Mouse (Mus musculus): ENCODE measurements around the gene Slc25a3.

Slc25a3 gene

GRCm38 (mm10) chr10:91123828-91124822 is at the start of gene Slc25a3:
Gene Slc25a3 (minus strand): TSS chr10:91124059.
- peak; percentile 99 for DNase-seq

- no peak for DNase-seq
Observed at GRCm38 (mm10) chr10:91172329-91173100, 48.7 kb upstream of the Slc25a3 start.

GRCm38 (mm10) chr10:91171455-91172328 is 47.8 kb upstream of the Slc25a3 start:
- peak; percentile 96 for DNase-seq

- DNase-seq, result no peak
Observed at GRCm38 (mm10) chr10:91171041-91171440, 47.2 kb upstream of the Slc25a3 start.

GRCm38 (mm10) chr10:91170143-91170941 is 46.5 kb upstream of the Slc25a3 start:
- DNase-seq, result peak; percentile 96

GRCm38 (mm10) chr10:91169414-91170065 is 45.7 kb upstream of the Slc25a3 start:
- no peak for DNase-seq

- DNase-seq, result no peak
Observed at GRCm38 (mm10) chr10:91167352-91167751, 43.5 kb upstream of the Slc25a3 start.

GRCm38 (mm10) chr10:91166890-91167289 is 43.0 kb upstream of the Slc25a3 start:
- peak; percentile 66 for DNase-seq

- DNase-seq, result no peak
Observed at GRCm38 (mm10) chr10:91165850-91166249, 42.0 kb upstream of the Slc25a3 start.

GRCm38 (mm10) chr10:91164491-91164890 is 40.6 kb upstream of the Slc25a3 start:
- no peak for DNase-seq

- DNase-seq, result no peak
Observed at GRCm38 (mm10) chr10:91162511-91163163, 38.8 kb upstream of the Slc25a3 start.

- DNase-seq, result no peak
Observed at GRCm38 (mm10) chr10:91162077-91162476, 38.2 kb upstream of the Slc25a3 start.

- DNase-seq, result no peak
Observed at GRCm38 (mm10) chr10:91161006-91161405, 37.1 kb upstream of the Slc25a3 start.

- no peak for DNase-seq
Observed at GRCm38 (mm10) chr10:91158442-91158841, 34.6 kb upstream of the Slc25a3 start.

GRCm38 (mm10) chr10:91156338-91156737 is 32.5 kb upstream of the Slc25a3 start:
- DNase-seq, result no peak

- no peak for DNase-seq
Observed at GRCm38 (mm10) chr10:91153894-91154503, 30.1 kb upstream of the Slc25a3 start.

- DNase-seq, result no peak
Observed at GRCm38 (mm10) chr10:91145413-91145812, 21.6 kb upstream of the Slc25a3 start.

- DNase-seq, result no peak
Observed at GRCm38 (mm10) chr10:91143313-91144230, 19.7 kb upstream of the Slc25a3 start.

GRCm38 (mm10) chr10:91142654-91143191 is 18.9 kb upstream of the Slc25a3 start:
- no peak for DNase-seq

Data from embryo, embryonic 11 days (tissue).